Mouse (Mus musculus) intestine, embryonic 14.5 days (tissue): ENCODE results near the gene 1810065E05Rik. TPM values are rescaled to one million over a fixed set of nuclear protein-coding genes. Genes with fewer than 3 reads are reported as not detected.

Experiments used
- ATAC-seq: fragments of 200-750 bp; cut with Nextera tagmentation; replicated peaks from 2 replicates; pipeline ENCODE4 v1.8.0; 2017; ENCODE audit warnings: low read depth, moderate number of reproducible peaks, moderate TSS enrichment, moderate library complexity; ENCODE audit not compliant: low FRiP score, low TSS enrichment
- DNase-seq: peaks from one replicate; pipeline ENCODE4 v3.0.0-alpha.2; 2018; ENCODE audit warnings: low spot score
- H3K27ac ChIP-seq: fragments of 300-500 bp; sonication (generic); 2 replicates; pipeline ENCODE4 v1.5.1; 2014; ENCODE audit warnings: low read depth, mild to moderate bottlenecking, control low read depth
- H3K27me3 ChIP-seq: fragments of 300-500 bp; sonication (generic); replicated peaks from 2 replicates; pipeline ENCODE4 v1.6.1; 2014; ENCODE audit warnings: low read length, control low read depth; ENCODE audit not compliant: control insufficient read depth, insufficient read depth
- H3K36me3 ChIP-seq: fragments of 300-500 bp; sonication (generic); 2 replicates; pipeline ENCODE4 v1.6.1; 2014; ENCODE audit warnings: low read length, control low read depth; ENCODE audit not compliant: control insufficient read depth, insufficient read depth
- H3K4me1 ChIP-seq: fragments of 300-500 bp; sonication (generic); replicated peaks from 2 replicates; pipeline ENCODE4 v1.6.1; 2014; ENCODE audit warnings: low read length, control low read depth, mixed read lengths; ENCODE audit not compliant: control insufficient read depth, insufficient read depth
- H3K4me2 ChIP-seq: fragments of 300-500 bp; sonication (generic); 2 replicates; pipeline ENCODE4 v1.6.1; 2014; ENCODE audit warnings: low read length
- H3K4me3 ChIP-seq: fragments of 300-500 bp; sonication (generic); 2 replicates; pipeline ENCODE4 v1.5.1; 2014; ENCODE audit warnings: low read depth, low read length, control low read depth, mixed read lengths
- H3K9ac ChIP-seq: fragments of 300-500 bp; sonication (generic); 2 replicates; pipeline ENCODE4 v1.6.1; 2014; ENCODE audit warnings: mild to moderate bottlenecking, low read length
- H3K9me3 ChIP-seq: fragments of 300-500 bp; sonication (generic); 2 replicates; pipeline ENCODE4 v1.6.1; 2016; ENCODE audit warnings: low read length, control low read depth; ENCODE audit not compliant: control insufficient read depth
- WGBS: fragments of 180-500 bp; shearing (Covaris S2); extraction: QIAGEN DNeasy Blood & Tissue Kit; methylation state at CpG from one replicate; pipeline ENCODE4 v1.1.7; 2014; 5-methylcytosine and 5-hydroxymethylcytosine counted together
- polyA plus RNA-seq: library from polyadenylated mRNA; unstranded; fragments of >200 nt; fragmentation: Nextera tagmentation; extraction: Ambion mirVana; gene quantifications from 2 replicates; pipeline ENCODE4 v1.2.1, GENCODE M21; 2014

1810065E05Rik gene
- not detected in 2 replicates for polyA plus RNA-seq

GRCm38 (mm10) chr11:58420815-58421214 is at the start of gene 1810065E05Rik:
Gene 1810065E05Rik, plus strand, starts transcription at chr11:58421111.
- Histone ChIP-seq H3K9me3 (no peaks in the 10 kb centered on the region), H3K4me3 (no peak within 1 kb of the TSS), H3K27ac (no peak within 1 kb of the TSS), H3K4me2 (no peak within 1 kb of the TSS), H3K4me1 (peaks cover 7% of the 10 kb centered on the region; the same call in 1 of the 2 replicates), H3K9ac (no peak within 1 kb of the TSS), H3K27me3 (no peaks in the 10 kb centered on the region), H3K36me3 (no peaks in the 10 kb centered on the region)
- ATAC-seq = peak; percentile 68; the same call in 1 of the 2 replicates
- 34% methylated on average over 1 of the region's 1 CpGs for WGBS
- DNase-seq = no peak

- H3K27me3 ChIP-seq = no peaks in the 10 kb centered on the region
- H3K4me1 ChIP-seq = 0 out of 2 replicates have a peak, but pooled peaks cover 8% of the 10 kb centered on the region
- no peaks in the 10 kb centered on the region for H3K36me3 ChIP-seq
- H3K4me2 ChIP-seq = no peak overlapping the region
- DNase-seq (no peak), ATAC-seq (peak; percentile 76)
- H3K9ac ChIP-seq = no peak overlapping the region
- 79% methylated on average over 2 of the region's 2 CpGs for WGBS
- H3K27ac ChIP-seq = 0 out of 2 replicates have a peak overlapping the region, but pooled peaks have one; percentile 47
- no peak overlapping the region for H3K4me3 ChIP-seq
- H3K9me3 ChIP-seq = no peaks in the 10 kb centered on the region
These were observed 43.6 kb upstream of the 1810065E05Rik start for GRCm38 (mm10) chr11:58377273-58377672.

- H3K36me3 ChIP-seq = no peaks in the 10 kb centered on the region
- peak overlapping the region; percentile 47; the same call in 1 of the 2 replicates for H3K27ac ChIP-seq
- H3K9ac ChIP-seq = no peak overlapping the region
- no peaks in the 10 kb centered on the region for H3K27me3 ChIP-seq
- 27% methylated on average over 1 of the region's 1 CpGs for WGBS
- no peak overlapping the region for H3K4me2 ChIP-seq
- no peak overlapping the region for H3K4me3 ChIP-seq
- 0 out of 2 replicates have a peak, but pooled peaks cover 8% of the 10 kb centered on the region for H3K4me1 ChIP-seq
- ATAC-seq (peak; percentile 61), DNase-seq (no peak)
- no peaks in the 10 kb centered on the region for H3K9me3 ChIP-seq
These were observed 43.2 kb upstream of the 1810065E05Rik start for GRCm38 (mm10) chr11:58377686-58378085.

- ATAC-seq (no peak), DNase-seq (no peak)
- Histone ChIP-seq H3K4me3 (peak within 1 kb of the TSS; percentile 13; the same call in 1 of the 2 replicates), H3K4me2 (0 out of 2 replicates have a peak within 1 kb of the TSS, but pooled peaks have one; percentile 13), H3K27ac (peak within 1 kb of the TSS; percentile 47), H3K4me1 (0 out of 2 replicates have a peak, but pooled peaks cover 8% of the 10 kb centered on the region), H3K9me3 (no peaks in the 10 kb centered on the region), H3K9ac (0 out of 2 replicates have a peak within 1 kb of the TSS, but pooled peaks have one; percentile 13), H3K27me3 (no peaks in the 10 kb centered on the region), H3K36me3 (no peaks in the 10 kb centered on the region)
- 81% methylated on average over 3 of the region's 3 CpGs for WGBS
These were observed 42.1 kb upstream of the 1810065E05Rik start, which contains the start of gene Lypd8 for GRCm38 (mm10) chr11:58378763-58379278. Gene Lypd8, plus strand, starts transcription at chr11:58379043.

- no peaks in the 10 kb centered on the region for H3K27me3 ChIP-seq
- no peaks in the 10 kb centered on the region for H3K36me3 ChIP-seq
- DNase-seq (no peak), ATAC-seq (no peak)
- peak overlapping the region; percentile 13; the same call in 1 of the 2 replicates for H3K4me3 ChIP-seq
- 79% methylated on average over 1 of the region's 1 CpGs for WGBS
- 0 out of 2 replicates have a peak, but pooled peaks cover 8% of the 10 kb centered on the region for H3K4me1 ChIP-seq
- H3K9me3 ChIP-seq = no peaks in the 10 kb centered on the region
- peak overlapping the region; percentile 47 for H3K27ac ChIP-seq
- 0 out of 2 replicates have a peak overlapping the region, but pooled peaks have one; percentile 8 for H3K4me2 ChIP-seq
- H3K9ac ChIP-seq = no peak overlapping the region
These were observed 41.4 kb upstream of the 1810065E05Rik start for GRCm38 (mm10) chr11:58379516-58379915.

- DNase-seq (no peak), ATAC-seq (no peak)
- no peak overlapping the region for H3K4me3 ChIP-seq
- no peaks in the 10 kb centered on the region for H3K9me3 ChIP-seq
- no peaks in the 10 kb centered on the region for H3K27me3 ChIP-seq
- 92% methylated on average over 6 of the region's 6 CpGs for WGBS
- 0 out of 2 replicates have a peak, but pooled peaks cover 8% of the 10 kb centered on the region for H3K4me1 ChIP-seq
- 0 out of 2 replicates have a peak overlapping the region, but pooled peaks have one; percentile 7 for H3K4me2 ChIP-seq
- no peak overlapping the region for H3K9ac ChIP-seq
- H3K27ac ChIP-seq = no peak overlapping the region
- no peaks in the 10 kb centered on the region for H3K36me3 ChIP-seq
These were observed 38.4 kb upstream of the 1810065E05Rik start for GRCm38 (mm10) chr11:58382471-58382870.

DNA sequence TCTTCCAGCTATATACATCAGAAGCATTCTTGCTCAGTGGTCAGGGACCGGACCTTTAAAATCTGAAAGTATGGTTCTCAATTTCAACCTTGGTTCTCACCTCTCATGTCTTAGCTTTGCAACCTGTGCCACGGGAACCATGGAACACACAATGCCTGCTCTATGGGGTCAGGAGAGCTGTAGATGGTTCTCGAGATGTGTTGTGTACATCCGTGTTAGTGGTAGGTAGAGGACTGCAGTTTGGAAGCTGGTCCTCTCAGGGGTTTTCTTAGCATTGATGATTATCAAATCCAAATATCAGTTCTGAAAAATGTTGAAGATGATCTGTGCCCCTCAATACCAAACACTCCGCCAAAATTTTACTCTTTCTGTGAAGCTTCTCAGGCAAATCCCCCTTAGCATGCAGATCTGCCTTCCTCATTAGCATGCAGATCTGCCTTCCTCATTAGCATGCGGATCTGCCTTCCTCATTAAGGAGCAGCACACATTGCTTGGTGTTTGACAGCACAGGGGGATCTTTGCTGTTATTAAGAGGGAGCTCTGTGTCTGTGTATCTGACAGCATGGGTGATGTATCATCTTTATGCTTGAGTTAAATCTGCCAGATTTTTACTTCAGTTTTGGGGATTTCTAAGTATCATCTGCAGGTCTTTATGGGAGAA is 20.8 kb upstream of the 1810065E05Rik start:
- Histone ChIP-seq H3K4me1 (no peaks in the 10 kb centered on the region), H3K4me2 (no peak overlapping the region), H3K27ac (no peak overlapping the region), H3K9me3 (no peaks in the 10 kb centered on the region), H3K4me3 (no peak overlapping the region), H3K36me3 (no peaks in the 10 kb centered on the region), H3K9ac (no peak overlapping the region), H3K27me3 (no peaks in the 10 kb centered on the region)
- DNase-seq = no peak
- 70% methylated on average over 6 of the region's 6 CpGs for WGBS
- no peak for ATAC-seq

- Histone ChIP-seq H3K9ac (no peak overlapping the region), H3K4me2 (no peak overlapping the region), H3K4me1 (no peaks in the 10 kb centered on the region), H3K27ac (no peak overlapping the region), H3K9me3 (no peaks in the 10 kb centered on the region), H3K27me3 (no peaks in the 10 kb centered on the region), H3K36me3 (no peaks in the 10 kb centered on the region), H3K4me3 (no peak overlapping the region)
- WGBS = 47% methylated on average over 5 of the region's 5 CpGs
- ATAC-seq (no peak), DNase-seq (no peak)
These were observed 20.3 kb upstream of the 1810065E05Rik start for GRCm38 (mm10) chr11:58400655-58401054.
